Mouse (Mus musculus) v-Abl transformed pro-B cells (cell line): ENCODE measurements around the gene Lce3e.

ENCODE experiments used
- in situ Hi-C, 2 experiments: fragments of 400-800 bp; cut with MboI; formaldehyde crosslinking; loops; one replicate each; pipeline ENCODE4 v1.15.1; 2025; ENCODE audit not compliant: unreplicated experiment in 2 of 2

The Lce3e gene

DNA sequence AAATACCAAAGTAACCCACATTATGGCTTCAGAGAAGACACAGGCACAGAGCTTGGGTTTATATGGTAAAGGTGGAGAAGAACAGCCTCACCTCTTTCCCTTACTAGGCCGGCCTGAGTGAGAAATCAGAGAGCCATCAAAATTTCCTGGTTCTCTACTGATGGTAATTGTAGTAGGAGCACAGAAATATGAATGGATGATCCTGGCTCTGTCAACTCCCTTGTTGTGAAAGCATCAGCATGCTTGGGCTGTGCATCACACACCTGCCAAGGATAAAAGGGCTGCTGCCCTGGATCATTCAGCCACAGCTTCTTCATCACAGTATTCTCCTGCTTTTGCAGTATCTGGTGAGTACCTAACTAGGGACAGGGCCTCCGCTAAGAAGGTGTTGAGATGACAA is at the start of gene Lce3e:
Gene Lce3e (plus strand): TSS at position 301 of the 400 bp plus-strand sequence.
- in situ Hi-C loops = no loop called here

DNA sequence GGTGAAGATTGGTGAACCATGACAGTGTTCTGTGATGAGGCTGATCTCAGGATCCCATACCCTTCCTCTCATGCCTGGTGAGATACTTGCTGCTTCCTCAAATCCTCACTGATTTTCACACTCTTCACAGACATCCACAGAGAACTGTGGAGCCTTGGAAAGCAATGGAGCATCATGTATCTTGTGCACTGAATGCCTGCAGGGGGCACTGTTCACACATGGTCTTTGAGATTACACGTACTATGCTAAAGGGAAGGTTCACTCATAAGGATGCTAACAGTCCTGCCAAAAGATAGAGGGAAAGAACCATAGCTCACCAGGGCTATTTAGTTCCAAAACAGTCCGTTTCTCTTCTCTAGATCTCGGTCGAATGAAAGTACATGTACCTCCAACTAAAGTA is 46.5 kb upstream of the Lce3e start:
- in situ Hi-C loops = loop anchor here in 1 of 2 experiments (25.0 kb wide), 1 partner anchor 567 kb away; no protein-coding TSS in a partner anchor

DNA sequence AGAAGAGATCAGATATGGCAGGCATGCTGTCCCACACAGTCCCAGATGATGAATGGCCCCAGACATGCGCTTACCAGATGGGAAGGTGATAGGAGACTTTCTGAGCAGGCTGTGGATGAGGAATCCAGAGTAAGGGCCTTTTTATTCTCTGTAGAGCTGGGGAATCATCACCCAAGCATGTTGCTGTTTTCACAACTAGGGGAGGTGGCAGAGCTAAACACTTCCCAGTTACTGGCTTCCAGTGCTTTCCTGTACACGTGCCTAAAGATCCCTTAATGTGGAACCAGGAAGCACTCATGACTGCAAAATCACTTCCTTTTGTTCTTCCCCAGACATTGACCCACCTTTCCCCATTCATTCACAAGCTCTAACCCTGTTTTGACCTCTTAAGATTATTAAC is 40.7 kb upstream of the Lce3e start, which contains the start of gene Lce3a:
Gene Lce3a (minus strand): TSS at position 101 of the 400 bp plus-strand sequence.
- in situ Hi-C loops = no loop called here

DNA sequence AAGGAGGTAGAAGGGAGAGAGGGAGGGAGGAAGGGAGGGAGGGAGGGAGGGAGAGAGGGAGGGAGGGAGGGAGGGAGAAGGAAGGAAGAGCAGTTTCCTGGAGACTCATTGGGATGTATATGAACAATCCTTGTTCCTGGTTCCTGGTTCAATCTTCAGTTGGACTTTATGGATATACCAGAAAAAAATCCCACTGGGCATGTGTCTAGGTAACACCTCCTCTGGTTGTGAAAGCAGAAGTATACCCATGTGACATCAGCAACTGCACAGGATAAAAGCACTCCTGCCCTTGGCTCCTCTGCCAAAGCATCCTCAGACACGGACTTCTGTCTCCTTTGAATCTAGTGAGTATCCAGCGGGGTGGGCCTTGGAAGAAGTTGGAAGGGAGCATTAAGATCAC is 34.2 kb upstream of the Lce3e start, which contains the start of gene Lce3b:
Gene Lce3b (plus strand): TSS at position 301 of the 400 bp plus-strand sequence.
- in situ Hi-C loops = no loop called here

DNA sequence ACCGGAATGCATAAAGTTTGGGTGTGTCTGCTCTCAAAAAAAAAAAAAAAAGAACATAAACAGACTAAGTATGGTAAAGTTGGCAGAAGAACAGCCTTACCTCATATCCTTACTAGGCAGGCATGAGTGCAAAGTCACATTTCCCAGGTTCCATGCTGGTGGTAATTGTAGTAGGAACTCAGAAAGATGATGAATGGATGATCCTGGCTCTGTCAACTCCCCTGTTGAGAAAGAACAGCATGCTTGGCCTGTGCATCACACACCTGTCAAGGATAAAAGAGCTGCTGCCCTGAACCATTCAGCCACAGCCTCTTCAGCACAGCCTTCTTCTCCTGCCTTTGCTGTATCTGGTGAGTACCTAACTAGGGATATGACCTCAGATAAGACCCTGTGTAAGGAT is 22.7 kb upstream of the Lce3e start, which contains the start of gene Lce3c:
Gene Lce3c (plus strand): TSS at position 301 of the 400 bp plus-strand sequence.
- in situ Hi-C loops = no loop called here

DNA sequence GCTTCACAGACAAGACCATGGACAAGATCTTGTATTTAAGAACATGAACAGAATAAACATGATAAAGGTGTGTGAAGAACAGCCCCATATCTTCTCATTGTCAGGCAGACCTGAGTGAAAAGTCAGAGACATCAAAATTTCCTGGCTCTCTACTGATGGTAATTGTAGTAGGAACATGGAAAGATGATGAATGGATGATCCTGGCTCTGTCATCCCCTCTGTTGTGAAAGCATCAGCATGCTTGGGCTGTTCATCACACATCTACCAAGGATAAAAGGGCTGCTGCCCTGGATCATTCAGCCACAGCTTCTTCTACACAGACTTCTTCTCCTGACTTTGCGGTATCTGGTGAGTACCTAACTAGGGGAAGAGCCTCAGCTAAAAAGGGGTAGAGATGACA is 9.8 kb upstream of the Lce3e start, which contains the start of gene Lce3d:
Gene Lce3d (plus strand): TSS at position 301 of the 400 bp plus-strand sequence.
- in situ Hi-C loops = no loop called here

DNA sequence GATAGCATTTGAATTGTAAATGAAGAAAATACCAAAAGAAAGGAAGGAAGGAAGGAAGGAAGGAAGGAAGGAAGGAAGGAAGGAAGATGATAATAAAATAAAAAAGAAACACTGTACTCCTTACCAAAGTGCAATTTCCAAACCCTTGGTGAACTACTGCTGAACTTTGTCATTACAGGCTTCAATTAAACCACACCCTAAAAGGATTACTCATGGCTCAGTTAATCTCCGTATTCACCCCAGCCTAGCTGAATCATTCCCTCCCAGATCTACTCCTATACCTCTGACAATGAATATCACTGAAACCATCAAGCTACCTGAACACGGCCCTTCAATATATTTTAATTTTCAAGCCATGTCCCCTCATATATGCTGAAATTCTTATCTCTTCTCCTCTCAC is 11.6 kb downstream of the Lce3e start:
- in situ Hi-C loops = no loop called here

DNA sequence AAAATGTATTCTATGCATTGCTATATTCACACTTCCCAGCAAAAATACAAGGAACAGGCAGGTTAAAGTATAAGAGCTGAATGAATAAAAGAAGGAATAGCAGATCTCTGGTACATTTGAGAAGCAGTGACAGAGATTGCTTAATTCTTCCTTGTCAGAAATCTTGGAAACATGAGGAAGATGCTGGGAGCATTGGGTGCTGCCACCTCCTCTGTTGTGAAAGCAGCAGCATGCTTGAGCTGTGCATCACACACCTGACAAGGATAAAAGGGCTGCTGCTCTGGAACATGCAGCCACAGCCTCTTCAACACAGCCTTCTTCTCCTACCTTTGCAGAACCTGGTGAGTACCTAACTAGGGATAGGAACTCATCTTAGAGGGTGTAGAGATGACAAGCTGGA is 25.1 kb downstream of the Lce3e start, which contains the start of gene Lce3f:
Gene Lce3f (plus strand): TSS at position 301 of the 400 bp plus-strand sequence.
- in situ Hi-C loops = no loop called here

DNA sequence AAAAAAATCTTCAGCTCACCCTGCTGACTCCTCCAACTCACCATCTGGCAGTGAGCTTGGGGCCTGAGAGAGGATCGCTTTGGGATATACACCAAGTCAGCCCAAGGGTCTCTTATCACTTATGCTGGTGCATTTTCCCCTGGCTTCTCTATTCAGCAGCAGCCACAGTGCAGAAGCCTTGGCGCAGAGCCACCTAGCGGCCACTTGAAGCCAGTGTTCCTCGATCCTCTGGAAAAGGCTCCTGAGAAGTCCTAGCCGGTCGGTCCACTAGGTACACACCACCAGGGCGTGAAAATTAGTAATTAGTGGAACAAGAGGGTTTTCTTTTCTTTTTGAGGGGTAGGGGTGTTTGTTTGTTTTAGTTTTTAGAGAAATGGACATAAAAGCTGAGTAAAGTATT is 31.8 kb downstream of the Lce3e start:
- in situ Hi-C loops = no loop called here

DNA sequence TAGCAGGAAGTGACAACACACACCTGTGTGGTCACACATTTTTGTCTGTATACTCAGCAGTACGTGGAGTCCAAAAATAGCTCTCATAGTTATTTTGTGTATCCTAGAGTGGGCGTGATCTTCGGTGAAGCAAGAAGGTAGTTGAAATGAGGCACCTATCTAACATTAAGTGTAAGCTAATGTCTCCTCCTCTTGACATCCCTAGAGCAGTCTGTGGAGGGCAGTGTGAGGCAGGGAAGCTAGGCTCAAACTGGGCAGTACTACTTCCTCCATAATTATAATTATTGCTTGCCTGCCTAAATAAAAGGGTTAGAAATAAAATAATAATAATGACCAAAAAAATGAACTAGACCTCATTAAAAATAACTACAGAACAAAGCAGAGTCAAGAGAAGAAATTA is 33.8 kb downstream of the Lce3e start:
- in situ Hi-C loops = no loop called here

DNA sequence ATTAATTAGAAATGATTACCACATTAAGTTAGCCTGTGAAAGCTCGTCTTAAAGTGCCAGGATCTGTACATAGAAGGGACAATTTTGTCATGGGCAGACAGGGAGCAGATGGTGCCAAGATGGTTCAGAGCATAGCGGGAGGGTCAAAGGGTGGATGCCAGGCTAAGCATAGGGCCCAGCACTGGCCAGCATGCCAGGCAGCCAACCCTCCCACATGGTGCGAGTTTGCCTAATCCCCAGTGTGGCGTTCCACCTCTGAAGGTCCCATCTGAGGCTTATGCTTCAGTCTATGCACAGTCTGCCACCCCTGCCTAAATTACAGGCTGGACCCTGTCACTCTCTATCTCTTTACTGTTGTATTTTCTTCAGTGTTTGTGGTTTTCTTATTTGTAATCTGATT is 36.0 kb downstream of the Lce3e start:
- in situ Hi-C loops = no loop called here

DNA sequence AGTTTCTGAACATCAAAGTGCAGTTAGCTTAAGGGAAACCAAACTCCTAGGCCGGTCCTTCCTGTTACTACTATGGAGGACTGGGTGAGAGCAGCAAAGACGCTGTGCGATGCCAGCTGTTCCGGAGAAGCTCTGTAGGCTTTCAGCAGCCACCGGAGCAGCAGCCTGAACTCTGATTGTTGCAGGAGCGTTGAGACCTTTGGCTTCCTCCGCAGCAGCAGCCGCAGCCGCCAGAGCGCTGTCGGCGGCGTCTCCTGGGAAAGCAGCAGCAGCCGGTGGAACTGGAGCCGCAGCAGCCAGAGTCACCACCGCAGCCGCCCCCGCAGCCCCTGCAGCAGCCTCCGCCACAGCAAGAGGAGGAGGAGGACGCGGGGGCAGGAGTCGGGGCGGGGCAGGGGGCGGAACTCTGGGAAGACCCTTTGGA is 47.5 kb downstream of the Lce3e start:
- in situ Hi-C loops = no loop called here

DNA sequence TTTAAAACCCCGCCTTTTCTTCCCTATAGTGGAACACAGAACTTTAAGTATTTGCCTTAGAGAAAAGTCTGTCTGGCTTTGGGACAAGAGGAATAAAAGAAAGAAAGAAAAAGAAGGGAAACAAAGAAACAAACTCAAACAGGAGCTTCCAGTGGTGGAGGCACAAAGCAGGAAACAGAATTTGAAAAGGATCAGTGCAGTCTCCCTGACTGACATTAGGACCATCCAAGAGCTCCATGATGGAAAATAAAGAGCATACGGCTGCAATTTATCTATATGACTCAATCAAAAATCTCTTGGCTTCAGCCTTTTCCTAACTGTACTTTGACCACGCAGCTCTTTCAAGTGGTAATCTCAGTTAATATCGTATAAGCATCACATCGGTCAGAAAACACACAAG is 48.0 kb downstream of the Lce3e start:
- in situ Hi-C loops = no loop called here

DNA sequence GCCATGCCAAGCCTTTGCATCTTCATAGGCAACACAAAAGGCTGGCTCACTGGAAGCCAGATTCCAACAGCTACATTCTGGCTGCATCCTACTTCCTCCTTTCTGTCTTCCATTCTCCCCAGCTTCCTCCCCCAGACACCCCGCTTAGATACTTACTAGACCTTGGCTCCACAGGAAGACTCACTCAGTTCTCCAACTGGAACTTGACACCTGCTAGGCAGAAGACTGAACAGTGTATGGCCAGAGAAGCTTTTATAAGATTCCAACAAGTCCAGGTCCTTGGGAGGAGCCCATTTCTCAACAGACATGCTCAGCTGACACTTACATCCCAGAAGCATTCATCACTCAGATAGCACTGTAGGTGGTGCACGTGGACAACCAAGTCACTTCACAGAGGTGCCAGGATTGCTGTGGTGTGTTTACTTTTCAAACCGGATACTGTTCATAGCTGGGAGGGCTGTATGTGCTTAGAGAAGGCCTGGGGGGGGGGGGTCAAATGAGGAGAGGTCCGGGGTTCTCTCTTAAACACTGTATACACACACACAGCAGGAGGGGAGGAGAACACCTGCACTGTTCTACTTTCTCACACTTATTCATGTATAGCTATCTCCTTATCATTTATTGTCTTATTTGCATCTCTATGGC is 48.7 kb downstream of the Lce3e start, which contains the start of gene Crct1:
Gene Crct1 (minus strand): TSS at position 228 of the 645 bp plus-strand sequence.
- in situ Hi-C loops = no loop called here
